Mouse (Mus musculus): ENCODE measurements around the gene Lrrc23.

Gene Lrrc23

DNA sequence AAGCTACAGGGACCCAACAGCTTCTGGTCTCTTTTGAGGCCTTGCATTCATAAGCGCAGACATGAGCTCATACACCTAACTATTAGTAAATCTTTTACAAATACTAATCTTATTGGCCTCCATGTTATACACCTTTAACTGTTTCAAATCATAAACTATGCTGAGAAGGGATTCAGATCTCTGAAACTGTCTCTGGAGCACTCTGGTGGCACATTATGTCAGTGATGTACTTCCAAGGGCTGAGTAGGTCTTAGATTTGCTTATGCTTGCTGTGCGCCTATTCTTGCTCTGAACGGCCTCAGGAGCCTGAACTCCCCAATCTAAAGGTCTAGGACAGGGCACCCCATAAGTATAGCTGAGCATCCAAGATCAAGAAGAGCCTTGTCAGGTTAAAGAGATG is 37.7 kb downstream of the Lrrc23 start:
- no peak for DNase-seq (ENCODE audit: low spot score)

DNA sequence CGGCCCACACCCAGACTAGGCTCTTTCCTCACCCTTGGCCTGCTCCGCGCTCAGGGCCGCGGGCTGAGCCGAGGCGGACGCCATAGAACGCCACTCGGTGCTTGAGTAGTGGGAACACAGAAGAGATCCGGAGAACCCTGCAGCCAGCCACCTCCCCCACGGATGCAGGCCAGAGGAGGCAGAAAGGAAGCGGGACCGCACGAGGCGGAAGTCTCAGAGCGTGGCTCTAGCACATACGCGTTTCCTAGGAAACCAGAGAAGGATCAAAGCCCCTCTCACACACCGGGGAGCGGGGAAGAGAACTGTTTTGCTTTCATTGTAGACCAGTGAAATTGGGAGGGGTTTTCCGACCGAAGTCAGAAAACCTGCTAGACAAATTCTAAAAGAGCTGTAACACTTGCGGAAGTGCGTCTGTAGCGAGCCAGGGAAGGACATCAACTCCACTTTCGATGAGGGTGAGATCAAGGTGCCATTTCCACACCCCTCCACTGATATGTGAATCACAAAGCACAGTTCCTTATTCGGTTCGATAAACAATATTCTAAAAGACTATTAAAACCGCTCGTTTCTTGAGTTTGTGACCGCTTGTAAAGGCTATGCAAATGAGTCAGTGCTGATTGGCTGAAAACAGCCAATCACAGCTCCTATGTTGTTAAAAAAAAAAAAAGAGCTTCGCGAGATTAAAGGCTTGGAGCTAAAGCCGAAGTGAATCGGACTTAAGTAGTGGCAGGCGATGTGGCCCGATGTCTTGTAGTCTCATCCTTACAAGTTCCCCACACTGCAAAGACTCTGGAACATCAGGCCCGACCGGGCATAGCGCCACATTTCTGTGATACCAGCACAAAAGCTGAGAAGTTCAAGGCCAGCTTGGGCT is 38.4 kb downstream of the Lrrc23 start, which contains the start of gene Grcc10:
Gene Grcc10, minus strand, starts transcription at position 487 of the 874 bp plus-strand sequence.
- peak; percentile 92 for DNase-seq (ENCODE audit: low spot score)

DNA sequence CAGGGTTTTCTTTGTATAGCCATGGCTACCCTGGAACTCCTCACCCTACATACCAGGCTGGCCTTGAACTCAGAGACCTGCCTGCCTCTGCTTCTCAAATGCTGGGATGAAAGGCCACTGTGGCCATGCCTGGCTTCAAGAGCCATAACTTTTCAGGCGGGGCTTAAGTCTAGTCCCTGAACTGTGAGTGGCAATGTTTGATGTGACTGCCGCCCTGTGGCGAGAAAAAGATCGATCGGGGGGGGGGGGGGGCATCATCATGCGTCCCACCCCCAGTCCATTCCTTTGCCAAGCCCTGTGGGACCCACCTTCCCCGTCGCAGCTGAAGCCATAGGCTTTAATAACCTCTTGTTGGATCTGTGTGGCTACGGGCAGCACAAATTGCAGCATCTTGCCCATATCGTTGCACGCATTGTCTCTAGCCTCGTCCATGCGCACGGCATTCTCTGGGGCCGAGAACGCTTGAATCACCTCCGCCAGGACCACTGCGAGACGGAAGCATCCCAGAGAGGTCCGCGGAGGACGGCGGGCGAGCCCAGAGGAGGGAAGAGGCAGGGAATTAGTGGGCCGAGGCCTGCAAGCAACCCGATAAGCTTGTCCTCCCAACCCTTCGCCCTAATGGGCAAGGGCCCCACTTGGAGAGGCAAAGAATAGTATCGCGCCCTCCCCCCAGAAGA is 39.2 kb downstream of the Lrrc23 start:
- DNase-seq (ENCODE audit: low spot score): no peak

DNA sequence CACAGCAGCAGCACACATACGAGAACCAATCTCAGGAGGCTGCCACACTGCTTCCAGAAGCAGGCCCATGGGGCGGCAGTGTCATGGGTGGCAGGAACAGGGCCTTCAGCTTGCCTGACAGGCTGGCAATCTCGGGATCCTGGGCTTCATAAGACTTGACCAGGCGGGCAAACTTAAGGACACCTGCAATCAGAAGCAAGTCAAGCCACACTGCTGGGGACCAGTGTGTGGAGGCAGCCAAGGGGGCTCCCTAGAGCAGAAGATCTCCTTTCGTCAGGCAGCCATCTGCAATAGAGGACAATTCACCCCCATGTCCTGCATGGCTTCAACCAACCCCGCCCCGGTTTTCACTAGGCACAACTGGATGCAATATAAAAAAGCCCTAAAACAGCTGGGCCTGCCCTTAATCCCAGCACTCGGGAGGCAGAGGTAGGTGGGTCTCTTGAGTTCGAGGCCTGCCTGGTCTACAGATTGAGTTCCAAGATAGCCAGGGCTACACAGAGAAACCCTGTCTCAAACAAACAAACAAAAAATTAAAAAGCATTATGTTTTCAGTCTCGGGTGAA is 40.2 kb downstream of the Lrrc23 start:
- no peak for DNase-seq (ENCODE audit: low spot score)

DNA sequence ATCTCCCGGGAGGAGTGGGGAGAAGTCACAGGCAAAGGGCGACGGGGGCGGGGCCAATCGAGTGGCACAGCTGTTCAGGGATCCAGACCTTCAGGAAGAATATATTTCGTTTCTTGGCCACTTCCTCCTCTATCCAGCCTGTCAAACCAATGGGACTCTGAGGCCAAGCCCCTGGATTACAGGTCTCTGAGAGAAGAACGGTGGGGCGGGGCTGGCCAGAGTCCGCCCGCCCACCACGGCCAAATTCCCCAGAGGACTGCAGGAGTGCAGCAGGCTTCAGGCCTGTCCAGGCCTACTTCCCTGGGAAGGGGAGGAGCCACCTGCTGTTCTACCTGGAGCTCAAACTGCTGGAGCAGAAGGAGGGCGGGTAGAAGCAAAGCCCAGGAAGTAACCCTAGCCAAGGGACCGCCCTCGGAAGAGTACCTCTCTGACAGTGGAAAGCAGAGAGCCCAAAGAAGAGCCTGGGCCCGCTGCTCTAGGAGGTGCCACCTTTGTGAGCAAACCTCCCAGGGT is 41.0 kb downstream of the Lrrc23 start, which contains the start of gene Ptpn6:
Gene Ptpn6, minus strand, starts transcription at position 204 of the 513 bp plus-strand sequence.
- DNase-seq (ENCODE audit: low spot score): peak; percentile 43

DNA sequence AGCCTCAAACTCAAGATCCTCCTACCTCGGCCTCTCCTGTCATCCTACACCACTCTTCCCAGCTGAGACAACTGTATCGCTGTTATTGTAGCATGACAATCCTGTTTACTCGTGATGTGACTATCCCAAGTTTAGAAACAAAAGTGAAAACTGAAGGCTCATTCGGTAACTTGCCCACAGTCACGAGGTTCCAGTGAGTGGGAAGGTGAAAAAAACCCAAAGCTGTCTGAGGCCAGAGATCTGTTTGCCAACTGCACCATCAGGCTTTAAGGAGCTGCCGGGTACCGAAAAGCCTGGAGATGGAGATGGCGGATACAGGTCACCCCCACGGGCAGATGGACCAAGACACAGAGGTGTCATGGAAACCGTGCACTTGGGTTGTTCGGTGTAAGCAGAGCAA is 42.5 kb downstream of the Lrrc23 start:
- no peak for DNase-seq (ENCODE audit: low spot score)

DNA sequence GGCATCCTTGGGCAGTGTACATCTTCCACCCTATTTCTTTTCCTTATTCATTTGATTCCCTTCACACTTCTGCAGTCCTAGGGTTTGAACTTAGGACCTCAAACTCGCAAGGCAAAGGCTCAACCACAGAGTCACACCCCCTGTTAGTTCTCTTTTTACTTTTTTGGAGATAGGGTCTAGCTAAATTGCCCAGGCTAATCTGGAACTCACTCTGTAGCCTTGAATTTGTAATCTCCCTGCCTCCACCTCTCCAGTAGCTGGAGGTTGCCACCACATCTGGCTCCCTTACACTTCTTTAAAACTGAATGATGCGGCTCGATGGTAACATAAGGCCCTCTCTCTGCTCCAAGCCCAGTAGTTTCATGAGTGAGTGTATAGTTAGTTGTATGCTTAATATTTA is 45.1 kb downstream of the Lrrc23 start:
- no peak for DNase-seq (ENCODE audit: low spot score)

DNA sequence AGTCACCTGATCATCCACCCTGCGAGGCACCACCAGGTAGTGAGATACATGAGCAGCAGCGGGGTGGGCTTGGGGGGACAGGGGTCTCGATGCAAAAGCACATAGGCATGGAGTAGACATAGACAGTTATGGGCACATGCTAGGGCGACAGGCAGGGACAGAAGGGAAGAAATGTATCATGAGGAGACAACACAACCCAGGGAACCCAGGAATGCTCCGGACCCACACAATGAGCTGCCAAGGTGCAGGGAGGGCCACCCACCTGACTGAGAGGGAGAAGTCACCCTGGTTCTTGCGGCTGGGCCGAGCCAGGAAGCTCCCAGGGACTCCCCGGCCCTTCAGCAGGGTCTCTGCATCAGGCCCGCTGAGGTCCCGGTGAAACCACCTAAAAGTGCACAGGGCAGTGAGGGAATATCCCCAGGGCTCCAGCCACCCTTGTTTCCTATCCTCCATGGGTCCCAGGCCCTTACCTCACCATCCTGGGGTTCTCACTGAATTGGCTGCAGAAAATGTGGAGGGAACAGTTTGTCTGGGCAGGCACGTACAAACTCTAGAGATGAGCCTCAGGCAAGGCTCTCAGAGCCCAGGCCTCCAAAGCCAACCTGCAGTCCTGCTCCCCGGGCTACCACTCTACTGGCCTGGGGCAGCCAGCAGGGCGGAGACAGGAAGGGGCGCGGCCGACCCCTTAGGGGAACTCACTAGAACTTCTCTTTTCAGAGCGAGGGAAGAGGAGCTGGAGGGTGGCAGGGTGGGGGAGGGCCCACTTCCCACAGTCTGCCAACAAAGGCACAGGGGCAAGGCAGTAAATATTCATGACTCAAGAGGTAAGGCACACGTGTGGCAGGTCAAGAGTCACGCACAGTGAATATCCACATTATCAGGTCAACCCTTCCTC is 46.8 kb downstream of the Lrrc23 start:
- peak; percentile 62 for DNase-seq (ENCODE audit: low spot score)

DNA sequence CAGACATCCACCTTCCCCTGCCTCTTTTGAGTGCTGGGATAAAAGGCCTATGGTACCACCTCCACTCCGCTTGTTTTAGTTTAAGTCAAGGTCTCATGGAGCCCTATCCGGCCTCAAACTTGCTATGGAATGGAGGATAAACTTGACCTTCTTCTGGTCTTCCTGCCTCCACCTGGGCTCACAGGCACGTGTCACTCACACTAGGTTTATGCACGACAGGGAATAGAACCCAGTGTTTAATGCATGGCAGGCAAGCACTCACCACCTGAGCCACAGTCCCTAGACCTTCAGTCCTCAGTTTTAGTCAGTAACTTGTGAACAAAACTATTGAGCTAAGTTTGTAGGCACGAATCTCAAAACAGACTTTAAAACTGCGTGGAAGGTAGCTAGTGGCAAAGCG is 48.5 kb downstream of the Lrrc23 start:
- DNase-seq (ENCODE audit: low spot score): no peak

DNA sequence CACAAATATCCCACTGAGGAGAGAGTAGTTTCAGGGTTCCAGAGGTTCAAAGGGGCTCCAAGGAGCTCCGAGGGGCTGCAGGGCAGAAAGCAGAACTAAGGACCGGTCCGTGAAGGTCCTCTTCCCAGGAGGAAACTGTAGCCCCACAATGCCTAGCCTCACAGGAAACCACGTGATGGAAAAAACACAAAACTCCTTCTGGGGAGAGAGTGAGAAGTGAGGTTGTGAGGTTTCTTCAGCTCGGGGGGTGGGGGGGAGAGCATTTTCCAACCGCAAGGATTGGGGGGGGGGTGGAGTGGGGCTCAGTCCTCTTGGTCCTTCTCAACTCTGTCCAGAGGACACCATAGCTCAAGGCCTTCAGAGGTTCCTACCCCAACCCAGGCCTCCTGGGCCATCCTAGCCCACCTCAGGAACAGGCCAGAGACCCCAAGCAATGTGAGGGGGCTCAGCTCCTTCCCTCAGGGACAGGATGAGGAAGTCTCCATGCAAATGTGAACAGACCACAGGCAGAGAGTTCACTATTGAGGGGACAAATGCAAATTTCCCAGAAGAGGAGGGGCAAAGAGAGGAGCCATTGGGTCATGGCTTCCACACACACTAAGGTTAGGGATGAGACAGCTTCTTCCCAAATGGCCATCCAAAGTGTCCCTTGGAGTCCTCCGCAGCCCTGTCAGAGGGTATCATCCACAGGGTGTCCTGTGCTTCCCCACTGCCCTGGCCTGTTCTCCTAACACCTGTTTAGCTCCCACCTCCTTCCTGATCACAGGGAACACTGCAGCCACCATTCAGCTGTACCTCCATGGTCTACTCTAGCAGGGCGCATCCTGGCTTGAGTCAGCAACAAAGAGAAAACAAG is 49.4 kb downstream of the Lrrc23 start:
- DNase-seq (ENCODE audit: low spot score): no peak

DNA sequence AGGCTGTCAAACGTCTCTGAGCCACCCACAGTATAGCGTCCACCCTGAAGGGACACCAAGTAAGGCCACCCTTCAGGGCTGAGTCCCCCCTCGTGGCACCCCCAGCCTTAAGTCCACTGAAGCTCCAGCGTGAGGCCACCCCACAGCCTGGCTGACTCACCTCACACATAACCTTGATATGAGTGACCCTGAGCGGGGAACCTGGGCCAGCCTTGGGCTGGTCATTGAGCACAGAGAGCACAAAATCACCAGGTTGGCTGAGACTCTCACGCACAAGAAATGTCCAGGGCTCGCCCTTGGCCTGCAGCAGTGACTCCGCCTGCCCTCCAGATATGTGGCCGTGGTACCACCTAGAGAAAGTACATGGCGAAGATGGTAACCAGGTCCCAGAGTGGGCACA is 50.9 kb downstream of the Lrrc23 start:
- DNase-seq (ENCODE audit: low spot score): no peak

DNA sequence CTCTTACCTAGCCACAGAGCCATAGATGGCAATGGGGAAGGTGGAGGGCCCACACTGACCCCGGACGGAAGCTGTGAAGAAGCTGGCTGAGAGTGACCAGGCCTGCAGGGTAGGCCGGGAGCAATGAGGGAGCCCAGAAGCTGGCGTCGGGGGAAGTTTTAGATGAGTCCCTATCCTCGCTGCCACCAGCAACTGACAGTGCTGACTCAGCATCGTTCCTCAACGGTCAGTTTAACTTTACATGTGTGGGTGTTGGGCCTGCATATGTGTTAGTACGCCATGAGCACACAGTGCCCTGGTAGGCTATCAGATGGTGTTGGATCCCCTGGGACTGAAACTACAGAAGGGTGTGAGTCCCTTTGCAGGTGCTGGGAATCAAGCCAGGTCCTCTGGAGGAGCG is 55.1 kb downstream of the Lrrc23 start:
- no peak for DNase-seq (ENCODE audit: low spot score)

DNA sequence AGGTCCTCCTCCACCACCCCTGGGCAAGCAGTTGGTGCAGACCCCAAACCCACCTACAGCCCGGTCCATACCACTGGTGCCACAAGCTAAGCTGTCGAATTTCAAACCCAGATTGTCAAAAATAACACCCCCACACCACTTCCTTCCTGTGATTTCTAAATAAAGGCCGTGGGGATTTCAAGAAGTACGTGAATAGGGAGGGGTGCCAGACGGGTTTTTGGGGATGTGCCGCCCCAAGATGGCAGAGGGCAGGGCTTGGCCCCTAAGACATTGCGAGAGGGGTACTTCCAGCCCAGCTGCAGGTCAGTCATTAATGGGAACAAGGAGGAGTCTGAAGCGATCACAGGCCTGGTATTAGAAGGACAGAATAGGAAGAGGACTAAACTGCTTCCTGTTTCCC is 56.0 kb downstream of the Lrrc23 start:
- no peak for DNase-seq (ENCODE audit: low spot score)

DNA sequence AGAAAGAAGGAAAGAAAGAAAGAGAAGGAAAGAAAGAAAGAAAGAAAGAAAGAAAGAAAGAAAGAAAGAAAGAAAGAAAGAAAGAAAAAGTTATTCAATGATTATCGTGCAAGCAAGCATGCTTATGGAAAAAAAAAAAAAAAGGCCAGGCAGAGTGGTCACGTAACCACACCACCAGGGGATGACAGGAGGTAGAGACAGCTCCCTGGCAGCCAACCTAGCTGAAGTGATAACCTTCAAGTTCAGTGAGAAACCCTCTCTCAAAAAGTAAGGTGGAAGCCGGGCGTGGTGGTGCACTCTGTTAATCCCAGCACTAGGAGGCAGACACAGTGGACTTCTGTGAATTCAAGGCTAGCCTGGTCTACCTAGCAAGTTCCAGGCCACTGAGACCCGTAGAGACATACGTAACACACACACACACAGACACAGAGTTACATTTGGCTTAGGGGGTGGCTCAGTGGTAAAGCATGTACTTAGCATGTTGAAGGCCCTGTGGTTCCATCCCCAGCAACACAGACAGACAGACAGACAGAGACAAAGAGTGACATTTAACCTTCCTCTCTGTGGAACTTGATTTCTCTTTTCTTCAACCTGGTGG is 56.6 kb downstream of the Lrrc23 start:
- DNase-seq (ENCODE audit: low spot score): no peak

DNA sequence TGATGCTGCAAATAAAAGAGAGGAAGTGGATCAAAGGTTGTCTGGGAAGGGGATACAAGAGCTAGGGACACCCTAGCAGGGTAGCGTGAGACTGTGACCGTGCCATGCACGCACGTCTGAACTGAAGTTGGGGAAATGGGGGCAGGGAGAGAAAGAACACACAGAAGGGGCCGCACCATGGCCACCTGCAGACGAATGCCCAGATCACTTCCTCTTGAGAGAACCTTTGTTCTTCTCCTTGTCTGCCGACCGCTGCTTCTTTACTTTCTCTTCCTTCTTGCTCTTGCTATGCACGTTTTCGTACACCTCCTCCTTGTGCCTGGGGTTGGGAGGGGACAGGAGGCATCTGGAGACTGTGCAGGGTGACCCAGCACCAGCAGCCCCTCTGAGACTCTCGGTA is 58.6 kb downstream of the Lrrc23 start:
- no peak for DNase-seq (ENCODE audit: low spot score)

All from layer of hippocampus, adult 11-12 months (tissue).